ENCODE assay signal across 23 mouse cellular contexts in genomic region chr10:68844596-68844995, GRCm38 (mm10).
A peak's percentile ranks its signal among the peaks of the same experiment; 100 is the strongest.
DNase-seq lines count a peak whose midpoint lies in the region; ATAC-seq and TF ChIP-seq lines count a peak whose summit lies in the region.
"Had no signal": no experiment of that assay in that cellular context is flagged by ENCODE, and none has a peak within 500 bp of the region (broad histone marks: within the 10 kb centered on the region; RNA-seq: fewer than 3 reads in every experiment).

No protein-coding gene starts in this region.

- dilution Hi-C loops in CH12.LX (cut with MboI; ENCODE audit: extremely low pct_ligation_motif_present, extremely low pct_unique_long_range_greater_than_20kb, low sequenced_read_pairs), result no loop called here

- no peaks in the 10 kb centered on the region for H3K9me3 ChIP-seq in CH12.LX (replicated peaks; ENCODE audit: low read length)
- H3K9me3 ChIP-seq: forebrain, embryonic 10.5 days; hindbrain, embryonic 12.5 days; hindbrain, embryonic 15.5 days had no signal

- peaks cover 1% of the 10 kb centered on the region for H3K27me3 ChIP-seq in CH12.LX (replicated peaks)
- no peaks in the 10 kb centered on the region for H3K27me3 ChIP-seq in splenic B cell, adult 2 months (ENCODE audit: control insufficient read depth, insufficient read depth, low read length, poor library complexity, severe bottlenecking)
- H3K27me3 ChIP-seq in thymus, adult 2 months (ENCODE audit: control insufficient read depth, insufficient read depth, low read length), result no peaks in the 10 kb centered on the region
- H3K27me3 ChIP-seq: forebrain, embryonic 13.5 days; hindbrain, embryonic 12.5 days; hindbrain, embryonic 15.5 days; Patski had no signal

- TF ChIP-seq RAD21 in CH12.LX (IDR thresholded peaks at IDR 0.05; ENCODE audit: low read depth, low read length), result no peak

- H3K4me1 ChIP-seq in CH12.LX (ENCODE audit: control insufficient read depth in 1 of 2, insufficient read depth in 2 of 2), result peaks cover 6 to 14% of the 10 kb centered on the region in 2 experiments
- H3K4me1 ChIP-seq in thymus, adult 2 months (replicated peaks; ENCODE audit: control insufficient read depth, insufficient read depth, low read length), result no peaks in the 10 kb centered on the region
- H3K4me1 ChIP-seq: hindbrain, embryonic 12.5 days; hindbrain, embryonic 15.5 days had no signal

- TF ChIP-seq CTCF in CH12.LX (conservative IDR thresholded peaks at IDR 0.05 in 1 of 2, IDR thresholded peaks at IDR 0.05 in 1 of 2; ENCODE audit: low read depth in 2 of 2, low read length in 2 of 2), result no peak
- TF ChIP-seq CTCF in thymus, adult 2 months (IDR thresholded peaks at IDR 0.05; ENCODE audit: borderline replicate concordance, control insufficient read depth, extremely low read depth, insufficient read depth, low read length, poor library complexity), result no peak

- in situ Hi-C loops in CH12.LX (cut with MboI; ENCODE audit: low pct_ligation_motif_present, low pct_unique_long_range_greater_than_20kb, low sequenced_read_pairs), result no loop called here

- no peaks in the 10 kb centered on the region for H3K79me2 ChIP-seq in CH12.LX (replicated peaks; ENCODE audit: control insufficient read depth, extremely low read depth, insufficient read depth, poor library complexity, severe bottlenecking)

- no peak overlapping the region for H3K27ac ChIP-seq in CH12.LX (ENCODE audit: insufficient read depth, low read depth)
- no peak overlapping the region for H3K27ac ChIP-seq in thymus, adult 2 months (ENCODE audit: control insufficient read depth, insufficient read depth, low read length)
- H3K27ac ChIP-seq: forebrain, embryonic 10.5 days; forebrain, embryonic 13.5 days; hindbrain, embryonic 12.5 days; hindbrain, embryonic 15.5 days had no signal

- TF ChIP-seq POLR2A in CH12.LX (IDR thresholded peaks at IDR 0.05; ENCODE audit: low read depth, low read length), result no peak
- TF ChIP-seq POLR2A in thymus, adult 2 months (IDR thresholded peaks at IDR 0.05; ENCODE audit: control insufficient read depth, extremely low read depth, insufficient read depth, low read length, poor library complexity), result no peak

- TF ChIP-seq EP300 in CH12.LX (IDR thresholded peaks at IDR 0.05; ENCODE audit: low read length), result peak; percentile 78

- no peaks in the 10 kb centered on the region for H3K36me3 ChIP-seq in CH12.LX (replicated peaks in 1 of 2; ENCODE audit: control insufficient read depth in 1 of 2, insufficient read depth in 1 of 2, low read length in 1 of 2)
- no peaks in the 10 kb centered on the region for H3K36me3 ChIP-seq in splenic B cell, adult 2 months (ENCODE audit: control insufficient read depth, insufficient read depth, low read length, poor library complexity, severe bottlenecking)
- H3K36me3 ChIP-seq in thymus, adult 2 months (ENCODE audit: control insufficient read depth, insufficient read depth, low read length), result no peaks in the 10 kb centered on the region
- H3K36me3 ChIP-seq: forebrain, embryonic 10.5 days; G1E; hindbrain, embryonic 12.5 days; hindbrain, embryonic 15.5 days had no signal

- peak; percentile 53 for DNase-seq in CH12.LX (ENCODE audit: extremely low read depth)
- peak; percentile 56 for DNase-seq in splenic B cell, adult 2 months (ENCODE audit: low read depth, low spot score)
- no peak for DNase-seq in testis, postnatal 10 days (ENCODE audit: low spot score)
- DNase-seq in thymus, adult 2 months, result no peak
- no peak for DNase-seq in spleen, postnatal 14 days (ENCODE audit: low spot score in 2 of 2)
- DNase-seq: adrenal gland, postnatal 10 days; adrenal gland, postnatal 36 days; cerebellum, adult 18-20 months; cerebellum, adult 9-10 months; cerebellum, postnatal 36 days; gastrocnemius, postnatal 10 days; gastrocnemius, postnatal 36 days; heart, adult 11 months had no signal

- peak; percentile 65 for ATAC-seq in granulocyte monocyte progenitor cell, adult 5-6 weeks (replicated peaks; ENCODE audit: poor library complexity, severe bottlenecking)
- peak; percentile 63 for ATAC-seq in megakaryocyte progenitor cell, adult 5-6 weeks (replicated peaks; ENCODE audit: poor library complexity)
- ATAC-seq: forebrain, embryonic 13.5 days; forebrain, embryonic 16.5 days; Patski had no signal

- peak overlapping the region; percentile 71; the same call in 1 of the 2 replicates for H3K4me2 ChIP-seq in CH12.LX (ENCODE audit: insufficient read depth, low read depth, poor library complexity, severe bottlenecking)
- H3K4me2 ChIP-seq: forebrain, embryonic 13.5 days; heart, embryonic 11.5 days; hindbrain, embryonic 12.5 days; hindbrain, embryonic 15.5 days had no signal

- no peak overlapping the region for H3K4me3 ChIP-seq in CH12.LX (replicated peaks in 1 of 3; ENCODE audit: low read depth in 2 of 3, low read length in 2 of 3, poor library complexity in 1 of 3)
- no peak overlapping the region for H3K4me3 ChIP-seq in thymus, adult 2 months (ENCODE audit: control insufficient read depth, insufficient read depth, low read length)
- H3K4me3 ChIP-seq: forebrain, embryonic 10.5 days; forebrain, embryonic 13.5 days; hindbrain, embryonic 12.5 days; hindbrain, embryonic 15.5 days had no signal

- 53% methylated on average over 8 of the region's 8 CpGs for WGBS in thymus, adult 2 months

- H3K9ac ChIP-seq in CH12.LX (ENCODE audit: insufficient read depth, low read depth), result no peak overlapping the region
- H3K9ac ChIP-seq: forebrain, embryonic 13.5 days; hindbrain, embryonic 12.5 days; hindbrain, embryonic 15.5 days had no signal

TF ChIP-seq in CH12.LX, 34 proteins besides CTCF, POLR2A, EP300 and RAD21:
- TF ChIP-seq BHLHE40 (IDR thresholded peaks at IDR 0.05; ENCODE audit: low read depth, low read length) (peak; percentile 86), JUN (IDR thresholded peaks at IDR 0.05; ENCODE audit: insufficient read depth, low read depth, low read length) (peak; percentile 45; the same call in 1 of the 2 replicates), JUND (conservative IDR thresholded peaks at IDR 0.05; ENCODE audit: low read depth, low read length) (peak; percentile 69; the same call in 1 of the 2 replicates), ETS1 (conservative IDR thresholded peaks at IDR 0.05; ENCODE audit: low read depth, low read length) (0 out of 2 replicates have a peak, but pooled peaks have one; percentile 34), RCOR1 (conservative IDR thresholded peaks at IDR 0.05; ENCODE audit: low read depth, low read length) (no peak), MAFK (IDR thresholded peaks at IDR 0.05; ENCODE audit: insufficient replicate concordance, low read length) (peak; percentile 56; the same call in 1 of the 2 replicates), ELF1 (IDR thresholded peaks at IDR 0.05; ENCODE audit: low read depth, low read length) (0 out of 2 replicates have a peak, but pooled peaks have one; percentile 13), GABPA (IDR thresholded peaks at IDR 0.05; ENCODE audit: insufficient replicate concordance, low read depth, low read length) (no peak), USF2 (conservative IDR thresholded peaks at IDR 0.05; ENCODE audit: low read depth, low read length) (no peak), SMC3 (IDR thresholded peaks at IDR 0.05; ENCODE audit: low read depth, low read length) (no peak), ZNF384 (IDR thresholded peaks at IDR 0.05; ENCODE audit: low read depth, low read length) (peak; percentile 95), IRF4 (IDR thresholded peaks at IDR 0.05; ENCODE audit: low read depth, low read length) (peak; percentile 82)

Comparison
In these comparisons a context has a peak if more than half of its experiments do, and no peak if none do; other contexts are left out.
1. DNase-seq: peak in CH12.LX (single experiment) and splenic B cell, adult 2 months (single experiment); none in testis, postnatal 10 days (single experiment), thymus, adult 2 months (single experiment) and spleen, postnatal 14 days (0 of 2).